Mouse (Mus musculus): ENCODE measurements around the gene Olfr1294. TPM values are rescaled to one million over a fixed set of nuclear protein-coding genes. Genes with fewer than 3 reads are reported as not detected.

Gene Olfr1294
- polyA plus RNA-seq (2015; fragmentation: Nextera tagmentation; extraction: Ambion mirVana): not detected in 2 replicates

DNA sequence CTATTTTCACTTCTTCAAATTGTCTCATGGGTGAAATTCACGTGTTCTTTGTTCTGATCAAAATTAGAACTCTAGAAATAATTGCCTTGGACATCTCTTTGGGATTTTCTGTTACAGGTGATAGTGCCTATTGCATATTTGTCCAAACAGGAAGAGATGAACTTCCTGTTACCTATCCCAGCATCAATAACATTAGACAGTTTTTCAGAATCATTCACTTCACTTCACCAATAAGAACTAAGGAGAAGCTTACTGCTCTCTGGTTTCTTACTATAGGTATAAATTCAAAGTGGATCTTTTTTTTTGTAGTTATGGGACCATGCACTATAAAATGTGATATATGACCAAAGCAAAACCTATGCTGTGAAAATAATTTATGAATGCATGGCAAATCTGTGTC is at the start of gene Olfr1294:
Olfr1294 (minus strand) TSS at position 101 of the 400 bp plus-strand sequence.
- WGBS: 38% methylated on average over 1 of the region's 1 CpGs
- DNase-seq (ENCODE audit: low spot score): no peak
- H3K27me3 ChIP-seq (ENCODE audit: control insufficient read depth, insufficient read depth, low read length): no peaks in the 10 kb centered on the region
- no peak within 1 kb of the TSS for H3K27ac ChIP-seq (replicated peaks)
- H3K9me3 ChIP-seq (ENCODE audit: control insufficient read depth, low read length): no peaks in the 10 kb centered on the region
- ATAC-seq (ENCODE audit: low FRiP score, low TSS enrichment): no peak
- no peak within 1 kb of the TSS for H3K9ac ChIP-seq (ENCODE audit: low read length)
- TF ChIP-seq CTCF (IDR thresholded peaks at IDR 0.05; ENCODE audit: low read depth): no peak
- no peak for TF ChIP-seq EP300 (optimal IDR thresholded peaks at IDR 0.05)
- H3K4me2 ChIP-seq (replicated peaks; ENCODE audit: low read depth): no peak within 1 kb of the TSS
- no peak within 1 kb of the TSS for H3K4me3 ChIP-seq (ENCODE audit: low read depth, low read length)
- no peaks in the 10 kb centered on the region for H3K36me3 ChIP-seq (ENCODE audit: control insufficient read depth, insufficient read depth, low read length)
- H3K4me1 ChIP-seq (replicated peaks; ENCODE audit: control insufficient read depth, insufficient read depth): no peaks in the 10 kb centered on the region

DNA sequence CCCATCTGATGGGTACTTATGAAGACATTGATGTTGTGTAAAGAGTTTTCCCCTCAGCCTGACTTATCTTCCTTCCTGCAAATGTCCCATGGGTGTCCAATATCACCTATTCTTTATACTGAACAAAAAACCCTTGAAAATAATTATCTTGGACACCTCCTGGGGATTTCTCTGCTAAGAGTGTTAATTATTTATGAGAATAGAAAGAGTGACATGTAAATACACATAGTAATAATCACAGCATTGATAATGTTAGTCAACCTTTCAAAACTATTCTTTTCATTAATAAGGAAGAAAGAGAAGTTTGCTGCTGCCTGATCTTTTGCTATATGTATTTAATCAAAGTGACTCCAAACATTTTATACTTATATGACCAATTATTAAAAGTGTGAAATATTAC is 29.5 kb upstream of the Olfr1294 start, which contains the start of gene Olfr1295:
Olfr1295 (minus strand) TSS at position 101 of the 400 bp plus-strand sequence.
- TF ChIP-seq CTCF (IDR thresholded peaks at IDR 0.05; ENCODE audit: low read depth) (no peak), EP300 (optimal IDR thresholded peaks at IDR 0.05) (no peak)
- no peak for ATAC-seq (ENCODE audit: low FRiP score, low TSS enrichment)
- Histone ChIP-seq H3K36me3 (ENCODE audit: control insufficient read depth, insufficient read depth, low read length) (no peaks in the 10 kb centered on the region), H3K27ac (replicated peaks) (no peak within 1 kb of the TSS), H3K4me2 (replicated peaks; ENCODE audit: low read depth) (no peak within 1 kb of the TSS), H3K4me1 (replicated peaks; ENCODE audit: control insufficient read depth, insufficient read depth) (no peaks in the 10 kb centered on the region), H3K4me3 (ENCODE audit: low read depth, low read length) (no peak within 1 kb of the TSS), H3K9me3 (ENCODE audit: control insufficient read depth, low read length) (no peaks in the 10 kb centered on the region), H3K27me3 (ENCODE audit: control insufficient read depth, insufficient read depth, low read length) (no peaks in the 10 kb centered on the region), H3K9ac (ENCODE audit: low read length) (no peak within 1 kb of the TSS)
- DNase-seq (ENCODE audit: low spot score): no peak

DNA sequence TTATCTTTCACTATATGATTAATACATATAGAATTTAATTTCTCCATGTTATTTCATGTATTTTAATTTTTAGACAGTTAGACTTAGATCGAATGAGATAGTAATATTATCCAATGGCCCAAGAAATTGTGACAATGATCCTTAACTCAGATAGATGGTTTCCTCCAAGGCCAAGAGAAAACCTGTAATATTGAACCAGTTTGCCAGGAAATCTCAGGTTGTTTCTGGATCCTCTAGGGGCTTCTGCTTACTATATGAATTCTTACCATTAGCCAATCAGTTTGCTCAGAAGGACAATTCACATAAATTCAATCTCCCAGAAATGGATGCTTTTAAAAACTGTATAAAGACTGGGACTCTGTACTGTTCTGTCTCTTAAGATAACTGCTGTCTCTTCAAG is 15.2 kb downstream of the Olfr1294 start, which contains the start of gene Olfr1293-ps:
Olfr1293-ps (plus strand) TSS at position 301 of the 400 bp plus-strand sequence.
- no peak within 1 kb of the TSS for H3K9ac ChIP-seq (ENCODE audit: low read length)
- WGBS: 67% methylated on average over 1 of the region's 1 CpGs
- no peak for DNase-seq (ENCODE audit: low spot score)

DNA sequence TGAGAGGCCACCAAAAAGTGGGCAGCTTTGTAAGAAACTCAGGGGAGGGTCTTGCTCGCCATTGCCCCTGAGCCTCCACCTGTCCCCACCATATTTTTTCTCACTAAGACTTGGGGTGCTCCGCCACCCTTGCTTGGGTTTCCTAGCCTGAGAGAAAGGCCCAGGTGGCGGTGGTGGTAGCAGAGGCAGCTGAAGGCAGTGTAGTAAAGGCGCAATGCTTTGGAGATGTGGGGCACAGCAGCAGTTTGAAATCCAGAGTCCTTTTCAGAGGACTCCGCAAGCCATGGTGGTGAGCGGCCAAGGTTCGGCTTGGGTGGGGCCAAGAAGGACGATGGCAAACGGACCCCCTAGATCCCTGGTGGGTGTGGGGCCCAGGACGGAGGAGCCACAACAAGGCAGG is 22.6 kb downstream of the Olfr1294 start:
- TF ChIP-seq CTCF (IDR thresholded peaks at IDR 0.05; ENCODE audit: low read depth) (no peak), EP300 (optimal IDR thresholded peaks at IDR 0.05) (no peak)
- Histone ChIP-seq H3K9ac (ENCODE audit: low read length) (no peak overlapping the region), H3K36me3 (ENCODE audit: control insufficient read depth, insufficient read depth, low read length) (no peaks in the 10 kb centered on the region), H3K4me1 (replicated peaks; ENCODE audit: control insufficient read depth, insufficient read depth) (no peaks in the 10 kb centered on the region), H3K4me2 (replicated peaks; ENCODE audit: low read depth) (no peak overlapping the region), H3K27ac (replicated peaks) (no peak overlapping the region), H3K27me3 (ENCODE audit: control insufficient read depth, insufficient read depth, low read length) (no peaks in the 10 kb centered on the region), H3K9me3 (ENCODE audit: control insufficient read depth, low read length) (no peaks in the 10 kb centered on the region), H3K4me3 (ENCODE audit: low read depth, low read length) (no peak overlapping the region)
- 90% methylated on average over 10 of the region's 10 CpGs for WGBS
- DNase-seq (ENCODE audit: low spot score) (no peak), ATAC-seq (ENCODE audit: low FRiP score, low TSS enrichment) (no peak)

More for the DNA sequence above, 15.2 kb downstream of the Olfr1294 start, which contains the start of gene Olfr1293-ps:
- ATAC-seq (ENCODE audit: low FRiP score, low TSS enrichment): no peak
- Histone ChIP-seq H3K4me1 (replicated peaks; ENCODE audit: control insufficient read depth, insufficient read depth) (no peaks in the 10 kb centered on the region), H3K4me2 (replicated peaks; ENCODE audit: low read depth) (no peak within 1 kb of the TSS), H3K27me3 (ENCODE audit: control insufficient read depth, insufficient read depth, low read length) (no peaks in the 10 kb centered on the region), H3K36me3 (ENCODE audit: control insufficient read depth, insufficient read depth, low read length) (no peaks in the 10 kb centered on the region), H3K27ac (replicated peaks) (no peak within 1 kb of the TSS), H3K9me3 (ENCODE audit: control insufficient read depth, low read length) (no peaks in the 10 kb centered on the region), H3K4me3 (ENCODE audit: low read depth, low read length) (no peak within 1 kb of the TSS)
- TF ChIP-seq EP300 (optimal IDR thresholded peaks at IDR 0.05): no peak

DNA sequence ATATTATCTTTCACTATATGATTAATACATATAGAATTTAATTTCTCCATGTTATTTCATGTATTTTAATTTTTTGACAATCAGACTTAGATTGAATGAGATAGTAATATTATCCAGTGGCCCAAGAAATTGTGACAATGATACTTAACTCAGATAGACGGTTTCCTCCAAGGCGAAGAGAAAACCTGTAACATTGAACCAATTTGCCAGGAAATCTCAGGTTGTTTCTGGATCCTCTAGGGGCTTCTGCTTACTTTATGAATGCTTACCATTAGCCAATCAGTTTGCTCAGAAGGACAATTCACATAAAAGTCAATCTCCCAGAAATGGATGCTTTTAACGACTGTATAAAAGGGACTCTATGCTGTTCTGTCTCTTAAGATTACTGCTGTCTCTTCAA is 43.2 kb downstream of the Olfr1294 start, which contains the start of gene Olfr1291-ps1:
Olfr1291-ps1 (plus strand) TSS at position 301 of the 400 bp plus-strand sequence.
- TF ChIP-seq CTCF (IDR thresholded peaks at IDR 0.05; ENCODE audit: low read depth) (no peak), EP300 (optimal IDR thresholded peaks at IDR 0.05) (no peak)
- H3K4me3 ChIP-seq (ENCODE audit: low read depth, low read length): no peak within 1 kb of the TSS
- H3K4me2 ChIP-seq (replicated peaks; ENCODE audit: low read depth): no peak within 1 kb of the TSS
- H3K9me3 ChIP-seq (ENCODE audit: control insufficient read depth, low read length): no peaks in the 10 kb centered on the region
- ATAC-seq (ENCODE audit: low FRiP score, low TSS enrichment): no peak
- H3K36me3 ChIP-seq (ENCODE audit: control insufficient read depth, insufficient read depth, low read length): no peaks in the 10 kb centered on the region
- H3K27ac ChIP-seq (replicated peaks): no peak within 1 kb of the TSS
- no peaks in the 10 kb centered on the region for H3K4me1 ChIP-seq (replicated peaks; ENCODE audit: control insufficient read depth, insufficient read depth)
- no peaks in the 10 kb centered on the region for H3K27me3 ChIP-seq (ENCODE audit: control insufficient read depth, insufficient read depth, low read length)
- 89% methylated on average over 3 of the region's 3 CpGs for WGBS
- DNase-seq (ENCODE audit: low spot score): no peak
- no peak within 1 kb of the TSS for H3K9ac ChIP-seq (ENCODE audit: low read length)

DNA sequence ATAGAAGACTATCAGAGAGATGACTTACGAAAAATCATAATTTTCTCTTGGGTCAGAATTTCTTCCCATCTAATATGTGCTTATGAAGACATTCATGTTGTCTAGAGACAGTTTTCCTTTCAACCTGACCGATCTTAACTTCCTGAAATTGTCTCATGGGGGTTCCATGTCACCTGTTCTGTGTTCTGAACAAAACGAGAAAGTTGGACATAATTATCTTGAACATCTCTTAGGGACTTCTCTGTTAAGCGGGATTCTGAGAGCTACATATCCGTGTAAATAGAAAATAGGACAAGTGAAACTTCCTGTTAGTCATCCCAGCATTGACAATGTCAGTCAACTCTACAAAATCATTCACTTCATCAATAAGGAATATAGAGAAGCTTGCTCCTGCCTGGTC is 46.4 kb downstream of the Olfr1294 start, which contains the start of gene Olfr1290:
Olfr1290 (minus strand) TSS at position 101 of the 400 bp plus-strand sequence.
- WGBS: 78% methylated on average over 5 of the region's 5 CpGs
- no peak for ATAC-seq (ENCODE audit: low FRiP score, low TSS enrichment)

More for the DNA sequence above, 46.4 kb downstream of the Olfr1294 start, which contains the start of gene Olfr1290:
- H3K4me3 ChIP-seq (ENCODE audit: low read depth, low read length): no peak within 1 kb of the TSS
- H3K27ac ChIP-seq (replicated peaks): no peak within 1 kb of the TSS
- H3K9me3 ChIP-seq (ENCODE audit: control insufficient read depth, low read length): no peaks in the 10 kb centered on the region
- no peak within 1 kb of the TSS for H3K9ac ChIP-seq (ENCODE audit: low read length)
- DNase-seq (ENCODE audit: low spot score): no peak
- no peaks in the 10 kb centered on the region for H3K27me3 ChIP-seq (ENCODE audit: control insufficient read depth, insufficient read depth, low read length)
- no peak within 1 kb of the TSS for H3K4me2 ChIP-seq (replicated peaks; ENCODE audit: low read depth)
- H3K4me1 ChIP-seq (replicated peaks; ENCODE audit: control insufficient read depth, insufficient read depth): no peaks in the 10 kb centered on the region
- no peak for TF ChIP-seq CTCF (IDR thresholded peaks at IDR 0.05; ENCODE audit: low read depth)
- no peak for TF ChIP-seq EP300 (optimal IDR thresholded peaks at IDR 0.05)
- H3K36me3 ChIP-seq (ENCODE audit: control insufficient read depth, insufficient read depth, low read length): no peaks in the 10 kb centered on the region

Other genes with a start within 250 kb of the Olfr1294 start
- gene Olfr1279, start 239.7 kb downstream of the Olfr1294 start, polyA plus RNA-seq (2015; fragmentation: Nextera tagmentation; extraction: Ambion mirVana): not detected in 2 replicates
- not detected in 2 replicates for gene Olfr1280, start 226.3 kb downstream of the Olfr1294 start, polyA plus RNA-seq (2015; fragmentation: Nextera tagmentation; extraction: Ambion mirVana)
- gene Olfr1281, start 213.8 kb downstream of the Olfr1294 start, polyA plus RNA-seq (2015; fragmentation: Nextera tagmentation; extraction: Ambion mirVana): not detected in 2 replicates
- not detected in 2 replicates for gene Olfr1282, start 204.2 kb downstream of the Olfr1294 start, polyA plus RNA-seq (2015; fragmentation: Nextera tagmentation; extraction: Ambion mirVana)
- not detected in 2 replicates for gene Olfr1283, start 173.5 kb downstream of the Olfr1294 start, polyA plus RNA-seq (2015; fragmentation: Nextera tagmentation; extraction: Ambion mirVana)
- not detected in 2 replicates for gene Olfr1284, start 164.8 kb downstream of the Olfr1294 start, polyA plus RNA-seq (2015; fragmentation: Nextera tagmentation; extraction: Ambion mirVana)
- gene Olfr1286, start 117.2 kb downstream of the Olfr1294 start, polyA plus RNA-seq (2015; fragmentation: Nextera tagmentation; extraction: Ambion mirVana): not detected in 2 replicates
- gene Olfr1287, start 91.1 kb downstream of the Olfr1294 start, polyA plus RNA-seq (2015; fragmentation: Nextera tagmentation; extraction: Ambion mirVana): not detected in 2 replicates
- not detected in 2 replicates for gene Olfr1288, start 66.2 kb downstream of the Olfr1294 start, polyA plus RNA-seq (2015; fragmentation: Nextera tagmentation; extraction: Ambion mirVana)
- not detected in 2 replicates for gene Olfr1289, start 59.5 kb downstream of the Olfr1294 start, polyA plus RNA-seq (2015; fragmentation: Nextera tagmentation; extraction: Ambion mirVana)
- not detected in 2 replicates for gene Olfr1290, start 46.5 kb downstream of the Olfr1294 start, polyA plus RNA-seq (2015; fragmentation: Nextera tagmentation; extraction: Ambion mirVana)
- gene Olfr1291-ps1, start 43.1 kb downstream of the Olfr1294 start, polyA plus RNA-seq (2015; fragmentation: Nextera tagmentation; extraction: Ambion mirVana): 0.02 TPM in 1 of 2 replicates, not detected in the other
- not detected in 2 replicates for gene Olfr1293-ps, start 15.1 kb downstream of the Olfr1294 start, polyA plus RNA-seq (2015; fragmentation: Nextera tagmentation; extraction: Ambion mirVana)
- gene Olfr1295, start 29.4 kb upstream of the Olfr1294 start, polyA plus RNA-seq (2015; fragmentation: Nextera tagmentation; extraction: Ambion mirVana): not detected in 2 replicates
- not detected in 2 replicates for gene Olfr1297, start 86.2 kb upstream of the Olfr1294 start, polyA plus RNA-seq (2015; fragmentation: Nextera tagmentation; extraction: Ambion mirVana)
- gene Olfr1298, start 108.9 kb upstream of the Olfr1294 start, polyA plus RNA-seq (2015; fragmentation: Nextera tagmentation; extraction: Ambion mirVana): not detected in 2 replicates
- not detected in 2 replicates for gene Olfr1299, start 121.1 kb upstream of the Olfr1294 start, polyA plus RNA-seq (2015; fragmentation: Nextera tagmentation; extraction: Ambion mirVana)
- not detected in 2 replicates for gene Olfr1301, start 210.7 kb upstream of the Olfr1294 start, polyA plus RNA-seq (2015; fragmentation: Nextera tagmentation; extraction: Ambion mirVana)
- not detected in 2 replicates for gene Olfr1302, start 237.1 kb upstream of the Olfr1294 start, polyA plus RNA-seq (2015; fragmentation: Nextera tagmentation; extraction: Ambion mirVana)